Mouse (Mus musculus) intestine, embryonic 14.5 days (tissue): ENCODE measurements around the gene Galnt15. TPM values are rescaled to one million over a fixed set of nuclear protein-coding genes. Genes with fewer than 3 reads are reported as not detected.
A peak's percentile ranks its signal among the peaks of the same experiment; 100 is the strongest.
"Not testable (repeated sequence)": the region's sequence is repeated elsewhere in the genome, so short reads cannot be mapped to it uniquely, and the experiment has no call there.

Experiments
- ATAC-seq: fragments of 200-750 bp; cut with Nextera tagmentation; replicated peaks from 2 replicates; pipeline ENCODE4 v1.8.0; 2017; ENCODE audit warnings: low read depth, moderate number of reproducible peaks, moderate TSS enrichment, moderate library complexity; ENCODE audit not compliant: low FRiP score, low TSS enrichment
- DNase-seq: peaks from one replicate; pipeline ENCODE4 v3.0.0-alpha.2; 2018; ENCODE audit warnings: low spot score
- H3K27ac ChIP-seq: fragments of 300-500 bp; sonication (generic); 2 replicates; pipeline ENCODE4 v1.5.1; 2014; ENCODE audit warnings: low read depth, mild to moderate bottlenecking, control low read depth
- H3K27me3 ChIP-seq: fragments of 300-500 bp; sonication (generic); replicated peaks from 2 replicates; pipeline ENCODE4 v1.6.1; 2014; ENCODE audit warnings: low read length, control low read depth; ENCODE audit not compliant: control insufficient read depth, insufficient read depth
- H3K36me3 ChIP-seq: fragments of 300-500 bp; sonication (generic); 2 replicates; pipeline ENCODE4 v1.6.1; 2014; ENCODE audit warnings: low read length, control low read depth; ENCODE audit not compliant: control insufficient read depth, insufficient read depth
- H3K4me1 ChIP-seq: fragments of 300-500 bp; sonication (generic); replicated peaks from 2 replicates; pipeline ENCODE4 v1.6.1; 2014; ENCODE audit warnings: low read length, control low read depth, mixed read lengths; ENCODE audit not compliant: control insufficient read depth, insufficient read depth
- H3K4me2 ChIP-seq: fragments of 300-500 bp; sonication (generic); 2 replicates; pipeline ENCODE4 v1.6.1; 2014; ENCODE audit warnings: low read length
- H3K4me3 ChIP-seq: fragments of 300-500 bp; sonication (generic); 2 replicates; pipeline ENCODE4 v1.5.1; 2014; ENCODE audit warnings: low read depth, low read length, control low read depth, mixed read lengths
- H3K9ac ChIP-seq: fragments of 300-500 bp; sonication (generic); 2 replicates; pipeline ENCODE4 v1.6.1; 2014; ENCODE audit warnings: mild to moderate bottlenecking, low read length
- H3K9me3 ChIP-seq: fragments of 300-500 bp; sonication (generic); 2 replicates; pipeline ENCODE4 v1.6.1; 2016; ENCODE audit warnings: low read length, control low read depth; ENCODE audit not compliant: control insufficient read depth
- WGBS: fragments of 180-500 bp; shearing (Covaris S2); extraction: QIAGEN DNeasy Blood & Tissue Kit; methylation state at CpG from one replicate; pipeline ENCODE4 v1.1.7; 2014; 5-methylcytosine and 5-hydroxymethylcytosine counted together
- polyA plus RNA-seq: library from polyadenylated mRNA; unstranded; fragments of >200 nt; fragmentation: Nextera tagmentation; extraction: Ambion mirVana; gene quantifications from 2 replicates; pipeline ENCODE4 v1.2.1, GENCODE M21; 2014

Galnt15 gene
- polyA plus RNA-seq, 1 experiment from 2014 or later: 0.04 TPM

GRCm38 (mm10) chr14:32076896-32077575 is 48.2 kb downstream of the Galnt15 start:
- H3K36me3 ChIP-seq: peaks cover 14% of the 10 kb centered on the region
- ATAC-seq (peak; percentile 77), DNase-seq (peak; percentile 92)
- H3K27me3 ChIP-seq: no peaks in the 10 kb centered on the region
- no peak overlapping the region for H3K4me3 ChIP-seq
- H3K27ac ChIP-seq: no peak overlapping the region
- H3K9ac ChIP-seq: no peak overlapping the region
- no peak overlapping the region for H3K4me2 ChIP-seq
- no peaks in the 10 kb centered on the region for H3K9me3 ChIP-seq
- 47% methylated on average over 8 of the region's 8 CpGs for WGBS
- no peaks in the 10 kb centered on the region for H3K4me1 ChIP-seq

GRCm38 (mm10) chr14:32081026-32081425 is 52.2 kb downstream of the Galnt15 start:
- peaks cover 4% of the 10 kb centered on the region for H3K4me1 ChIP-seq
- H3K4me2 ChIP-seq: no peak overlapping the region
- H3K36me3 ChIP-seq: peaks cover 26% of the 10 kb centered on the region
- H3K27me3 ChIP-seq: no peaks in the 10 kb centered on the region
- no peak overlapping the region for H3K27ac ChIP-seq
- no peak overlapping the region for H3K4me3 ChIP-seq
- ATAC-seq (no peak), DNase-seq (no peak)
- H3K9ac ChIP-seq: no peak overlapping the region
- 79% methylated on average over 10 of the region's 10 CpGs for WGBS
- H3K9me3 ChIP-seq: no peaks in the 10 kb centered on the region

- H3K36me3 ChIP-seq: peaks cover 26% of the 10 kb centered on the region
- H3K9me3 ChIP-seq: no peaks in the 10 kb centered on the region
- no peak overlapping the region for H3K27ac ChIP-seq
- 95% methylated on average over 6 of the region's 6 CpGs for WGBS
- no peak for DNase-seq
- no peaks in the 10 kb centered on the region for H3K27me3 ChIP-seq
- ATAC-seq: no peak
- H3K4me2 ChIP-seq: no peak overlapping the region
- H3K4me3 ChIP-seq: no peak overlapping the region
- H3K4me1 ChIP-seq: peaks cover 16% of the 10 kb centered on the region
- no peak overlapping the region for H3K9ac ChIP-seq
Measured at GRCm38 (mm10) chr14:32082891-32083290, 54.1 kb downstream of the Galnt15 start.

GRCm38 (mm10) chr14:32083466-32083865 is 54.7 kb downstream of the Galnt15 start:
- H3K27me3 ChIP-seq: no peaks in the 10 kb centered on the region
- ATAC-seq (no peak), DNase-seq (no peak)
- no peak overlapping the region for H3K4me3 ChIP-seq
- H3K36me3 ChIP-seq: peaks cover 26% of the 10 kb centered on the region
- 93% methylated on average over 2 of the region's 2 CpGs for WGBS
- peaks cover 16% of the 10 kb centered on the region for H3K4me1 ChIP-seq
- no peaks in the 10 kb centered on the region for H3K9me3 ChIP-seq
- no peak overlapping the region for H3K9ac ChIP-seq
- no peak overlapping the region for H3K27ac ChIP-seq
- no peak overlapping the region for H3K4me2 ChIP-seq

GRCm38 (mm10) chr14:32084761-32085485 is 56.1 kb downstream of the Galnt15 start, which contains the start of gene Oxnad1:
TSS of gene Oxnad1 (plus strand) at chr14:32085374.
- peak within 1 kb of the TSS; percentile 91 for H3K27ac ChIP-seq
- ATAC-seq (peak; percentile 97), DNase-seq (no peak)
- peaks cover 16% of the 10 kb centered on the region for H3K4me1 ChIP-seq
- H3K9ac ChIP-seq: peak within 1 kb of the TSS; percentile 55
- peak within 1 kb of the TSS; percentile 60 for H3K4me3 ChIP-seq
- H3K27me3 ChIP-seq: no peaks in the 10 kb centered on the region
- no peaks in the 10 kb centered on the region for H3K9me3 ChIP-seq
- 2% methylated on average over 22 of the region's 22 CpGs for WGBS
- peaks cover 26% of the 10 kb centered on the region for H3K36me3 ChIP-seq
- H3K4me2 ChIP-seq: peak within 1 kb of the TSS; percentile 86

GRCm38 (mm10) chr14:32085486-32086201 is 56.9 kb downstream of the Galnt15 start, which contains the start of gene Dph3:
TSS of gene Dph3 (minus strand) at chr14:32085729.
- Histone ChIP-seq H3K9ac (peak within 1 kb of the TSS; percentile 55), H3K27ac (peak within 1 kb of the TSS; percentile 91), H3K4me1 (peaks cover 16% of the 10 kb centered on the region), H3K27me3 (no peaks in the 10 kb centered on the region), H3K9me3 (no peaks in the 10 kb centered on the region), H3K36me3 (peaks cover 26% of the 10 kb centered on the region), H3K4me3 (peak within 1 kb of the TSS; percentile 60), H3K4me2 (peak within 1 kb of the TSS; percentile 86)
- DNase-seq (peak; percentile 99), ATAC-seq (peak; percentile 97)
- under 1% methylated on average over 43 of the region's 43 CpGs for WGBS

- Histone ChIP-seq H3K36me3 (peaks cover 20% of the 10 kb centered on the region), H3K9me3 (no peaks in the 10 kb centered on the region), H3K4me3 (peak overlapping the region; percentile 60), H3K9ac (peak overlapping the region; percentile 55), H3K4me2 (peak overlapping the region; percentile 86), H3K27me3 (no peaks in the 10 kb centered on the region), H3K4me1 (peaks cover 16% of the 10 kb centered on the region), H3K27ac (peak overlapping the region; percentile 91)
- DNase-seq (peak; percentile 61), ATAC-seq (no peak)
- 4% methylated on average over 8 of the region's 8 CpGs for WGBS
Measured at GRCm38 (mm10) chr14:32086226-32086625, 57.4 kb downstream of the Galnt15 start.

GRCm38 (mm10) chr14:32087584-32088248 is 58.9 kb downstream of the Galnt15 start:
- H3K4me3 ChIP-seq, H3K27ac ChIP-seq, DNase-seq, H3K9me3 ChIP-seq, H3K9ac ChIP-seq, H3K4me2 ChIP-seq, ATAC-seq, H3K36me3 ChIP-seq, H3K27me3 ChIP-seq: not testable (repeated sequence)
- 86% methylated on average over 7 of the region's 7 CpGs for WGBS
- H3K4me1 ChIP-seq: peaks cover 16% of the 10 kb centered on the region
